Mouse (Mus musculus) stomach, postnatal 0 days (tissue): ENCODE measurements around the gene Pdlim3.

Experiments
- CTCF ChIP-seq: IDR thresholded peaks from 2 replicates; pipeline ENCODE4 v1.5.1; 2016; ENCODE audit warnings: antibody characterized with exemption, low read depth, mild to moderate bottlenecking, moderate library complexity
- EP300 ChIP-seq: optimal IDR thresholded peaks from 2 replicates; pipeline ENCODE3; 2016; ENCODE audit warnings: antibody characterized with exemption

DNA sequence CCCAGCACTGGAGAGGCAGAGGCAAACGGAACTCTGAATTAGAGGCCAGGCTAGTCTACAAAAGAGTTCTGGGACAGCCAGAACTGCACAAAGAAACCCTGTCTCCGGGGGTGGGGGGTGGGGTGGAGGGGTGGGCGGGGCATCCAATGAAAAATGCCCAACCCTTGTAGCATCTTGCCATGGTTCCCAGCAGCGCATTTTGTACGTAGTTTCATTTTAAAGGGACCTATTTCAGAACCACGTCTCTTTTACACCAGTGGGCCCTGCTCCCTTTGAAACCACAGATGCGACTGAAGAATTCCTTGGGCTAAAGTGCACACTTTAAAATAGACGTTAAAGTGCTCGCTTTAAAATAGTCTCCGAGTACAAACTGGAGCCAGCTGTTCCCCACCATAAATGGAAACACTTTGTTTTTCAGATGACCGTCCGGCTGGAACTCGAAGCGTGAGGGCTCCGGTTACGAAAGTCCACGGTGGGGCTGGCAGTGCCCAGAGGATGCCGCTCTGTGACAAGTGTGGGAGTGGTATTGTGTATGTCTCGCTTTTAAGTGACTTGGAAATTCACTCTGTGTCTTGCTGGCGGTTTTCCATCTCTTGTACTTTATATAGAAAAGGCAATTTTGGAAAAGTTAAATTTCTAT is 31.9 kb downstream of the Pdlim3 start:
- TF ChIP-seq CTCF (no peak), EP300 (no peak)
